Comparison of ENCODE assay signal across 37 mouse cellular contexts in genomic region chr3:87398809-87399208, GRCm38 (mm10). TPM values are rescaled to one million over a fixed set of nuclear protein-coding genes. Genes with fewer than 3 reads are reported as not detected.
"Had no signal": no experiment of that assay in that cellular context is flagged by ENCODE, and none has a peak within 500 bp of the region (broad histone marks: within the 10 kb centered on the region; RNA-seq: fewer than 3 reads in every experiment).

No protein-coding gene starts in this region.

- H3K27me3 ChIP-seq: heart, embryonic 13.5 days; heart, embryonic 15.5 days; hindbrain, embryonic 13.5 days; hindbrain, embryonic 15.5 days; kidney, embryonic 15.5 days; limb, embryonic 12.5 days had no signal

- H3K4me1 ChIP-seq: heart, embryonic 13.5 days; heart, embryonic 15.5 days; hindbrain, embryonic 13.5 days; hindbrain, embryonic 15.5 days; kidney, embryonic 15.5 days; limb, embryonic 10.5 days; limb, embryonic 12.5 days had no signal

- DNase-seq: gastrocnemius, postnatal 14 days; gastrocnemius, postnatal 36 days; heart, adult 18-20 months; heart, postnatal 14 days; heart, postnatal 36 days; kidney, adult 11 months; kidney, adult 2 months; kidney, adult 9 months; kidney, postnatal 14 days; kidney, postnatal 36 days; layer of hippocampus, adult 9-11 months; layer of hippocampus, postnatal 36 days; liver had no signal

- H3K27ac ChIP-seq: heart, embryonic 13.5 days; heart, embryonic 15.5 days; hindbrain, embryonic 13.5 days; hindbrain, embryonic 15.5 days; hindbrain, postnatal 0 days; kidney, embryonic 15.5 days; kidney, postnatal 0 days; limb, embryonic 10.5 days; limb, embryonic 12.5 days had no signal

- H3K4me3 ChIP-seq: heart, embryonic 13.5 days; heart, embryonic 15.5 days; hindbrain, embryonic 13.5 days; hindbrain, embryonic 15.5 days; kidney, embryonic 15.5 days; limb, embryonic 10.5 days; limb, embryonic 12.5 days had no signal

- H3K36me3 ChIP-seq: heart, embryonic 13.5 days; heart, embryonic 15.5 days; hindbrain, embryonic 13.5 days; hindbrain, embryonic 15.5 days; kidney, embryonic 15.5 days; limb, embryonic 10.5 days; limb, embryonic 12.5 days had no signal

RNA-seq across cellular contexts. Expression of gene Fcrl1, which starts 22.6 kb away (rescaled TPM):
- total RNA-seq: gastrocnemius, adult 18-20 months; gastrocnemius, postnatal 14 days; gastrocnemius, postnatal 36 days had no signal
- polyA plus RNA-seq: heart, embryonic 11.5 days; hindbrain, embryonic 11.5 days; hindbrain, postnatal 0 days; limb, embryonic 10.5 days; limb, embryonic 12.5 days had no signal

RNA-seq across cellular contexts. Expression of gene Fcrl5, which starts 36.8 kb away (rescaled TPM):
- total RNA-seq: gastrocnemius, adult 18-20 months; gastrocnemius, adult 8-10 months; gastrocnemius, postnatal 14 days; gastrocnemius, postnatal 36 days; heart, postnatal 14 days; heart, postnatal 36 days; hematopoietic stem cell, adult 5-6 weeks; hindbrain, postnatal 0 days; layer of hippocampus, adult 18-20 months; layer of hippocampus, postnatal 36 days; left cerebral cortex, adult 18-20 months; left cerebral cortex, adult 8-10 months had no signal
- polyA plus RNA-seq: heart, embryonic 11.5 days; heart, embryonic 13.5 days; heart, embryonic 15.5 days; heart, postnatal 0 days; hindbrain, embryonic 11.5 days; hindbrain, embryonic 13.5 days; hindbrain, embryonic 15.5 days; hindbrain, postnatal 0 days; intestine, embryonic 14.5 days; intestine, embryonic 16.5 days; kidney, embryonic 15.5 days; kidney, postnatal 0 days; limb, embryonic 10.5 days; limb, embryonic 12.5 days; limb, embryonic 14.5 days; liver, embryonic 11.5 days had no signal

RNA-seq across cellular contexts. Expression of gene Cd5l, which starts 41.1 kb away (rescaled TPM):
- total RNA-seq: gastrocnemius, adult 18-20 months; gastrocnemius, adult 8-10 months; gastrocnemius, postnatal 14 days; gastrocnemius, postnatal 36 days; hindbrain, postnatal 0 days; layer of hippocampus, adult 18-20 months; layer of hippocampus, postnatal 36 days; left cerebral cortex, adult 18-20 months; left cerebral cortex, adult 8-10 months; left cerebral cortex, postnatal 10 days; left cerebral cortex, postnatal 36 days had no signal
- polyA plus RNA-seq: heart, embryonic 13.5 days; hindbrain, embryonic 13.5 days; limb, embryonic 10.5 days; limb, embryonic 12.5 days had no signal
